Mouse (Mus musculus) midbrain, embryonic 14.5 days (tissue): ENCODE results near the gene Phb2. TPM values are rescaled to one million over a fixed set of nuclear protein-coding genes. Genes with fewer than 3 reads are reported as not detected.

Source experiments
- ATAC-seq: fragments of 200-750 bp; cut with Nextera tagmentation; 2 replicates; pipeline ENCODE4 v1.8.0; 2017; ENCODE audit warnings: moderate number of reproducible peaks, moderate library complexity; ENCODE audit not compliant: low FRiP score, low TSS enrichment
- DNase-seq: peaks from one replicate; pipeline ENCODE4 v3.0.0-alpha.2; 2015
- H3K27ac ChIP-seq: fragments of 300-500 bp; sonication (generic); replicated peaks from 2 replicates; pipeline ENCODE4 v1.5.1; 2014; ENCODE audit warnings: mild to moderate bottlenecking, low read depth, low read length, moderate library complexity
- H3K27me3 ChIP-seq: fragments of 300-500 bp; sonication (generic); 2 replicates; pipeline ENCODE4 v1.6.1; 2014; ENCODE audit warnings: low read length, control low read depth, mixed read lengths; ENCODE audit not compliant: control insufficient read depth, insufficient read depth
- H3K36me3 ChIP-seq: fragments of 300-500 bp; sonication (generic); 2 replicates; pipeline ENCODE4 v1.6.1; 2014; ENCODE audit warnings: low read length, control low read depth; ENCODE audit not compliant: control insufficient read depth, insufficient read depth
- H3K4me1 ChIP-seq: fragments of 300-500 bp; sonication (generic); 2 replicates; pipeline ENCODE4 v1.6.1; 2014; ENCODE audit warnings: mild to moderate bottlenecking, antibody characterized with exemption, low read length, control low read depth; ENCODE audit not compliant: control insufficient read depth, insufficient read depth
- H3K4me2 ChIP-seq: fragments of 300-500 bp; sonication (generic); 2 replicates; pipeline ENCODE4 v1.6.1; 2014; ENCODE audit warnings: mild to moderate bottlenecking, low read length, moderate library complexity
- H3K4me3 ChIP-seq: fragments of 300-500 bp; sonication (generic); replicated peaks from 2 replicates; pipeline ENCODE4 v1.5.1; 2014; ENCODE audit warnings: low read depth, low read length
- H3K9ac ChIP-seq: fragments of 300-500 bp; sonication (generic); replicated peaks from 2 replicates; pipeline ENCODE4 v1.6.1; 2014; ENCODE audit warnings: mild to moderate bottlenecking, low read length, moderate library complexity
- H3K9me3 ChIP-seq: fragments of 300-500 bp; sonication (generic); 2 replicates; pipeline ENCODE4 v1.6.1; 2016; ENCODE audit warnings: low read length, control low read depth, mixed read lengths; ENCODE audit not compliant: control insufficient read depth
- WGBS: fragments of 180-500 bp; shearing (Covaris S2); extraction: QIAGEN DNeasy Blood & Tissue Kit; methylation state at CpG from one replicate; pipeline ENCODE4 v1.1.7; 2014; 5-methylcytosine and 5-hydroxymethylcytosine counted together
- polyA plus RNA-seq: library from polyadenylated mRNA; unstranded; fragments of >200 nt; fragmentation: Nextera tagmentation; extraction: Ambion mirVana; gene quantifications from 2 replicates; pipeline ENCODE4 v1.2.1, GENCODE M21; 2014

Gene Phb2
- polyA plus RNA-seq, 1 experiment from 2014 or later = 250 TPM

DNA sequence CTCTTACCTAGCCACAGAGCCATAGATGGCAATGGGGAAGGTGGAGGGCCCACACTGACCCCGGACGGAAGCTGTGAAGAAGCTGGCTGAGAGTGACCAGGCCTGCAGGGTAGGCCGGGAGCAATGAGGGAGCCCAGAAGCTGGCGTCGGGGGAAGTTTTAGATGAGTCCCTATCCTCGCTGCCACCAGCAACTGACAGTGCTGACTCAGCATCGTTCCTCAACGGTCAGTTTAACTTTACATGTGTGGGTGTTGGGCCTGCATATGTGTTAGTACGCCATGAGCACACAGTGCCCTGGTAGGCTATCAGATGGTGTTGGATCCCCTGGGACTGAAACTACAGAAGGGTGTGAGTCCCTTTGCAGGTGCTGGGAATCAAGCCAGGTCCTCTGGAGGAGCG, 12.3 kb downstream of the Phb2 start:
- H3K4me1 ChIP-seq = no peaks in the 10 kb centered on the region
- H3K27me3 ChIP-seq = no peaks in the 10 kb centered on the region
- H3K4me3 ChIP-seq = no peak overlapping the region
- H3K9ac ChIP-seq = no peak overlapping the region
- ATAC-seq = no peak
- H3K36me3 ChIP-seq = no peaks in the 10 kb centered on the region
- no peak for DNase-seq
- 88% methylated on average over 10 of the region's 10 CpGs for WGBS
- no peak overlapping the region for H3K27ac ChIP-seq
- H3K4me2 ChIP-seq = no peak overlapping the region
- no peaks in the 10 kb centered on the region for H3K9me3 ChIP-seq

DNA sequence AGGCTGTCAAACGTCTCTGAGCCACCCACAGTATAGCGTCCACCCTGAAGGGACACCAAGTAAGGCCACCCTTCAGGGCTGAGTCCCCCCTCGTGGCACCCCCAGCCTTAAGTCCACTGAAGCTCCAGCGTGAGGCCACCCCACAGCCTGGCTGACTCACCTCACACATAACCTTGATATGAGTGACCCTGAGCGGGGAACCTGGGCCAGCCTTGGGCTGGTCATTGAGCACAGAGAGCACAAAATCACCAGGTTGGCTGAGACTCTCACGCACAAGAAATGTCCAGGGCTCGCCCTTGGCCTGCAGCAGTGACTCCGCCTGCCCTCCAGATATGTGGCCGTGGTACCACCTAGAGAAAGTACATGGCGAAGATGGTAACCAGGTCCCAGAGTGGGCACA, 16.5 kb downstream of the Phb2 start:
- Histone ChIP-seq H3K36me3 (no peaks in the 10 kb centered on the region), H3K4me3 (no peak overlapping the region), H3K27me3 (no peaks in the 10 kb centered on the region), H3K9me3 (no peaks in the 10 kb centered on the region), H3K4me1 (no peaks in the 10 kb centered on the region), H3K9ac (no peak overlapping the region), H3K4me2 (no peak overlapping the region), H3K27ac (no peak overlapping the region)
- ATAC-seq (no peak), DNase-seq (no peak)
- WGBS = 88% methylated on average over 10 of the region's 10 CpGs

DNA sequence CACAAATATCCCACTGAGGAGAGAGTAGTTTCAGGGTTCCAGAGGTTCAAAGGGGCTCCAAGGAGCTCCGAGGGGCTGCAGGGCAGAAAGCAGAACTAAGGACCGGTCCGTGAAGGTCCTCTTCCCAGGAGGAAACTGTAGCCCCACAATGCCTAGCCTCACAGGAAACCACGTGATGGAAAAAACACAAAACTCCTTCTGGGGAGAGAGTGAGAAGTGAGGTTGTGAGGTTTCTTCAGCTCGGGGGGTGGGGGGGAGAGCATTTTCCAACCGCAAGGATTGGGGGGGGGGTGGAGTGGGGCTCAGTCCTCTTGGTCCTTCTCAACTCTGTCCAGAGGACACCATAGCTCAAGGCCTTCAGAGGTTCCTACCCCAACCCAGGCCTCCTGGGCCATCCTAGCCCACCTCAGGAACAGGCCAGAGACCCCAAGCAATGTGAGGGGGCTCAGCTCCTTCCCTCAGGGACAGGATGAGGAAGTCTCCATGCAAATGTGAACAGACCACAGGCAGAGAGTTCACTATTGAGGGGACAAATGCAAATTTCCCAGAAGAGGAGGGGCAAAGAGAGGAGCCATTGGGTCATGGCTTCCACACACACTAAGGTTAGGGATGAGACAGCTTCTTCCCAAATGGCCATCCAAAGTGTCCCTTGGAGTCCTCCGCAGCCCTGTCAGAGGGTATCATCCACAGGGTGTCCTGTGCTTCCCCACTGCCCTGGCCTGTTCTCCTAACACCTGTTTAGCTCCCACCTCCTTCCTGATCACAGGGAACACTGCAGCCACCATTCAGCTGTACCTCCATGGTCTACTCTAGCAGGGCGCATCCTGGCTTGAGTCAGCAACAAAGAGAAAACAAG, 17.9 kb downstream of the Phb2 start:
- no peaks in the 10 kb centered on the region for H3K4me1 ChIP-seq
- ATAC-seq (no peak), DNase-seq (no peak)
- WGBS = 87% methylated on average over 7 of the region's 8 CpGs
- no peak overlapping the region for H3K27ac ChIP-seq
- no peaks in the 10 kb centered on the region for H3K9me3 ChIP-seq
- no peak overlapping the region for H3K4me2 ChIP-seq
- no peaks in the 10 kb centered on the region for H3K36me3 ChIP-seq
- no peaks in the 10 kb centered on the region for H3K27me3 ChIP-seq
- no peak overlapping the region for H3K9ac ChIP-seq
- H3K4me3 ChIP-seq = no peak overlapping the region

GRCm38 (mm10) chr6:124731038-124731437, 18.9 kb downstream of the Phb2 start:
- Histone ChIP-seq H3K9ac (no peak overlapping the region), H3K27ac (no peak overlapping the region), H3K9me3 (no peaks in the 10 kb centered on the region), H3K4me3 (no peak overlapping the region), H3K4me1 (no peaks in the 10 kb centered on the region), H3K4me2 (no peak overlapping the region), H3K36me3 (no peaks in the 10 kb centered on the region), H3K27me3 (no peaks in the 10 kb centered on the region)
- no peak for DNase-seq
- ATAC-seq = no peak
- 85% methylated on average over 7 of the region's 7 CpGs for WGBS

GRCm38 (mm10) chr6:124732476-124733370, 20.6 kb downstream of the Phb2 start:
- no peak overlapping the region for H3K9ac ChIP-seq
- no peaks in the 10 kb centered on the region for H3K9me3 ChIP-seq
- H3K4me3 ChIP-seq = no peak overlapping the region
- no peak overlapping the region for H3K27ac ChIP-seq
- H3K4me2 ChIP-seq = no peak overlapping the region
- H3K4me1 ChIP-seq = no peaks in the 10 kb centered on the region
- 54% methylated on average over 19 of the region's 19 CpGs for WGBS
- no peak for ATAC-seq
- no peaks in the 10 kb centered on the region for H3K36me3 ChIP-seq
- DNase-seq = no peak
- no peaks in the 10 kb centered on the region for H3K27me3 ChIP-seq

DNA sequence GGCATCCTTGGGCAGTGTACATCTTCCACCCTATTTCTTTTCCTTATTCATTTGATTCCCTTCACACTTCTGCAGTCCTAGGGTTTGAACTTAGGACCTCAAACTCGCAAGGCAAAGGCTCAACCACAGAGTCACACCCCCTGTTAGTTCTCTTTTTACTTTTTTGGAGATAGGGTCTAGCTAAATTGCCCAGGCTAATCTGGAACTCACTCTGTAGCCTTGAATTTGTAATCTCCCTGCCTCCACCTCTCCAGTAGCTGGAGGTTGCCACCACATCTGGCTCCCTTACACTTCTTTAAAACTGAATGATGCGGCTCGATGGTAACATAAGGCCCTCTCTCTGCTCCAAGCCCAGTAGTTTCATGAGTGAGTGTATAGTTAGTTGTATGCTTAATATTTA, 22.3 kb downstream of the Phb2 start:
- no peak overlapping the region for H3K4me2 ChIP-seq
- H3K36me3 ChIP-seq = 0 out of 2 replicates have a peak, but pooled peaks cover 6% of the 10 kb centered on the region
- H3K9me3 ChIP-seq = no peaks in the 10 kb centered on the region
- no peak overlapping the region for H3K4me3 ChIP-seq
- 90% methylated on average over 3 of the region's 3 CpGs for WGBS
- peaks cover 11% of the 10 kb centered on the region; the same call in 1 of the 2 replicates for H3K4me1 ChIP-seq
- H3K9ac ChIP-seq = no peak overlapping the region
- no peaks in the 10 kb centered on the region for H3K27me3 ChIP-seq
- DNase-seq (no peak), ATAC-seq (no peak)
- no peak overlapping the region for H3K27ac ChIP-seq

GRCm38 (mm10) chr6:124737040-124737439, 24.9 kb downstream of the Phb2 start:
- ATAC-seq (no peak), DNase-seq (no peak)
- WGBS = 91% methylated on average over 11 of the region's 11 CpGs
- Histone ChIP-seq H3K27me3 (no peaks in the 10 kb centered on the region), H3K4me2 (no peak overlapping the region), H3K4me1 (peaks cover 23% of the 10 kb centered on the region), H3K9ac (no peak overlapping the region), H3K36me3 (0 out of 2 replicates have a peak, but pooled peaks cover 6% of the 10 kb centered on the region), H3K27ac (no peak overlapping the region), H3K4me3 (no peak overlapping the region), H3K9me3 (no peaks in the 10 kb centered on the region)

GRCm38 (mm10) chr6:124738511-124739023, 26.4 kb downstream of the Phb2 start, which contains the start of gene Ptpn6:
Gene Ptpn6, minus strand, starts transcription at chr6:124738714.
- Histone ChIP-seq H3K27ac (no peak within 1 kb of the TSS), H3K4me3 (no peak within 1 kb of the TSS), H3K36me3 (peaks cover 18% of the 10 kb centered on the region), H3K27me3 (no peaks in the 10 kb centered on the region), H3K9ac (no peak within 1 kb of the TSS; the same call in 1 of the 2 replicates), H3K9me3 (no peaks in the 10 kb centered on the region), H3K4me2 (peak within 1 kb of the TSS; percentile 77; the same call in 1 of the 2 replicates), H3K4me1 (peaks cover 25% of the 10 kb centered on the region)
- 23% methylated on average over 15 of the region's 15 CpGs for WGBS
- no peak for ATAC-seq
- DNase-seq = no peak
